Mouse (Mus musculus) cerebellum, adult 2 months (tissue): ENCODE results near the gene Ihh.

Source experiments
- CTCF ChIP-seq: fragments of 200-500 bp; IDR thresholded peaks from 2 replicates; pipeline ENCODE4 v1.5.1; 2011; ENCODE audit warnings: low read depth, mild to moderate bottlenecking, control low read depth, low read length, moderate library complexity, borderline replicate concordance; ENCODE audit not compliant: insufficient read depth
- POLR2A ChIP-seq: fragments of 200-500 bp; IDR thresholded peaks from 2 replicates; pipeline ENCODE4 v1.6.1; 2011; ENCODE audit warnings: low read length, control low read depth, borderline replicate concordance; ENCODE audit not compliant: insufficient read depth

DNA sequence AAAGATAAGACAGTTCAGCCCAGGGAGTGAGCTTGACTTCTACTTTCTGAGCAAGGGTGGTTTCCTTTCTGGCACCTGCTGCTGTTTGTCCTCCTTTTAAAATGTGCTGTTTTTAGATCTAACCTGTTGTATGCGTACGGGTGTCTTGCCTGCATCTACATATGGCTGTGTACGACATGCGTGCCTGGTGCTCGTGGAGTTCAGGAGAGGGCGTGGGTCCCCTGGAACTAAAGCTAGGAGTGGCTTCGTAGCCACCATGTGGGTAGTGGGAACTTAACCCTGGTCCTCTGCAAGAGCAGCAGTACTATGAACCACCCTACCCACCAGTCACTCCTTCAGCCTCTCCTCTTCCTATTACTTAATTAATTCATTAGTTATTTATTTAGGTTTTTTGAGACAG lies 8.6 kb upstream of the Ihh start:
- TF ChIP-seq CTCF (no peak), POLR2A (no peak)
